Mouse (Mus musculus) heart, adult 9 months (tissue): ENCODE data around the gene Ric8b.

Source experiments
- DNase-seq, 2 experiments: peaks; one replicate each; pipeline ENCODE4 v3.0.0; 2022; ENCODE audit warnings: low spot score in 2 of 2

The Ric8b gene

DNA sequence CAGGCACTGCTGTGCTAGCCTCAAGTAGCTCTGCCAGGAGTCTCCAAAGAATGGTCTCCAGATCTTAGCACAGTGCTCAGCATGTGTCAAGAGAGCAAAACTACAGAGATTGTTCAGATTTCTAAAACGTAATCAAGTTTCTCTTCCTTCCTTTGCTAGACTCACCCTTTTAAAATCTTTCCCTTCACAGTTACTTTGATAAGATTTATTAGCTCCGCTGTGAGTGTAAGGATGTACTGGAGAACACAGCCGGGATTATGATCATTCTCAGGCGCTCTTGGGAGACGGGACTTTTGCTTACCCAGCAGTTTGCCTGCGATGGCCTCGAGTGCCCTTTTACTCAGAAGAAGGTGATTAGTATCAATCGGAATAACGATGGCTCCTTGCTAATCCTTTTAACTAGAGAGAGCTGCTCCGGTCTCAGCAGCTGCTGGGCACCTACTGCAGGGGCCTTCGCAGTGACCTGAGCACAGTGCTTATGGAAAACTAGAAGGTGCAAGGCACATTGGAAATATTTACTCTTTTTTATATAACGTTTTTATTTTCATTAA, 43.0 kb downstream of the Ric8b start:
- no peak for DNase-seq

DNA sequence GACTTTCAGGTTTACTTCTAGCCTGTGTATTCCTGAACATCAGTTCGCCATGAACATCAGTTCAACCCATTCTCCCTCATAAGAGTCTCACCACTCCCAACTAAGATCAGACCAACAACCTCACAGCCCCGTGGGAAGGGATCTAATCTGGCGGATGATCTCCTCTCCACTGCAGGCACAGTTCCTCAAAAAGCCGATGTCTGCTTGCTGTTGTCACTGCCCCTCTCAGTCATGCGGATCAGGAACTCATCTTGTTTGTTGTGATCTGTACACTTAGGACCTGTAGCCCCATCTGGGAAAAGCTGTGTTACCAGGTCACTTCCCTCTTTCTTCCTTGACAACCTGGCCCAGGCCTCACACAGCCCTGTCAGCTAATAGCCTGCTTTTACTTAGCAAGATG, 45.7 kb downstream of the Ric8b start:
- no peak for DNase-seq

DNA sequence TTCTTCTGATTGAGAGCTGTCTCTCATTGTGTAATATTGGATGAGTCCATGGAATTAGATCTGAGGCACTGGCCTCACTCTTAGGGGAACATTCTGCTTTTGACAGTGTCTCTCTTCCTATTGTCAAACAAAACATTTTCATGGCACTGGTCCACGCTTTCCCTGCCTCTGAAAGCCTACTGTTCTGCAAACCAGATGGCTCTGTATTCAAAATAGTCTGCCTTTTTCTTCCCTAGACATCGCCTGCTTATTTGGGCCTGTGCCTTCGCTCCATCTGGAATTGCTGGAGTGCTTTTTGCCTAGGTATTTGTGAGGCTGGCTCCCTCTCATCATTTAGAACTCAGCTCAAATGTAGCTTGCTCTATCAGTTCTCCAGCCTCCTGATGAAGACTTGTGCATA, 46.3 kb downstream of the Ric8b start:
- DNase-seq = no peak

DNA sequence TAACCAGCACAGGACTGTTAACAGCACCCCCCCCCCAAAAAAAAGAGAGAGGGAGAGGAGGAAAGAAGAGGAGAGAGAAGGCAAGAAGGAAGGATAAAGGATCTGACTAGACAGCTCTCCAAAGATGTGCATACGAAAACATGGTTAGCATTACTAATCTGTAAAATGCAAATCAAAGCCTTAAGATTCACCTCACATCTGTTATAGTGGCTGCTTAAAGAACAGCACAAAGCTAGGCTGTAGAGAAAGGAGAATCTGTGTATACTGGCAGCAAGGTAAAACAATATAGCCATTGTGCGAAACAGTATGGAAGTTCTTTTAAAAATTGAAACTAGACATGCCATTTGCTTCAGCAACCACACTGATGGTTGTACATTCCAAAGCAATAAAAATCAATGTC, 49.1 kb downstream of the Ric8b start:
- no peak for DNase-seq

DNA sequence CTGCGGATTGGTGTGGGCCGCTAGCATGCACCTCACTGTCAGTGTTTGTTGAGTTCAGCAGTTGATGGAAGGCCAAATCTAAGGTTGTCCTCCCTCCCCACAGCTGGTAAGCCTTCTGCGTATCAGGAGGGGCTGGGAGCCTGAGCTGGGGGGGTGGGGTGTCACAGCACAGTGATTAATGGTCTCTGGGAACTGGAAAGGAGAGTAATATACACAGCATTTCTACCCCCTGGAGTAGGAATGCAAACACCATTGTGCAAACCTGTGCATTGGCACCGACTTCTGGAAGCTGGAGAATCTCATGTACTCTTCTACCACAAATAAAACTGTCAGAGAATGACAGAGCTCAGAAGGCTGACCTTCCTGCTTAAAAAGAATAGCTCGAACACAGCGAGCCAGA, 50.2 kb downstream of the Ric8b start:
- peak; percentile 47 to 48 for DNase-seq

DNA sequence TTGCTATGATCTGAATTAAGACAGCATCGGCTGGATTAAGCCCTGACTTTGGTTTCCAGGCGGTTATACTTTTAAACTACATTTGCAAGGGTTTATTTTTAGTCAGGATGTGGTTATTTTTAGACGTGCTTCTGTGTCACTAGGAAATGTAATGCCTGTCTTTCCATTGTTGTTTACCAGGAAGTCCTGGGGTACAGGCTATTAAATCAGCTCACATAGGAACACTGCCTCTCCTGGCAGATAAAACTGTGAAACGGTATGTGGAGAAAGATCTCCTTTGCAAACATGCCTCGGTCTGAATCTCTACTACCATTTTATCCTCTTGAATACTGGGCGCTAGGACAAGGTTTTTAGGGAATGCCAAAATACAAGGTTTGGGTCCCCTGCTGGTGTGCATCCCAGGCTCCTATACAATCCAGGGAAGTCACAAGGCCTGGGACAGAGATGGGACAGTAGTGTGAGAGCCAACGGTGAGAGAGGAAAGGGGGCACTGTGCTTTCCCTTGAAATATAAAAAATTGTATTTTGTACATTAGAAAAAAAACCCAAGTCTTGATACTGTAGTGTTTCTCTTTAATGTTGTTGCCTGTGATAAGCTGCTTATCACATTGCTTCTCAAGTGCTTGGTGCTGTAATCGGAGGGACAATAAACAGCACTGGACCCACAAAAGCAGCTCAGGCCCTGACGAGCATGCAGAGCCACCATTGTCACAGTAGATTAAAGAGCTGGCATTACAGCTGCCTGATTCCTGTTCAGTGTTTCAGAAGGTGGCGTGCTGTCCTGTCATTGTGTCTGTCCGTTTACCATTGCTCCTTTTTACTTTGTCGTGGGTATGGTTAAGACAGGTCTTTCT, 51.7 kb downstream of the Ric8b start:
- DNase-seq = peak; percentile 51 to 75

DNA sequence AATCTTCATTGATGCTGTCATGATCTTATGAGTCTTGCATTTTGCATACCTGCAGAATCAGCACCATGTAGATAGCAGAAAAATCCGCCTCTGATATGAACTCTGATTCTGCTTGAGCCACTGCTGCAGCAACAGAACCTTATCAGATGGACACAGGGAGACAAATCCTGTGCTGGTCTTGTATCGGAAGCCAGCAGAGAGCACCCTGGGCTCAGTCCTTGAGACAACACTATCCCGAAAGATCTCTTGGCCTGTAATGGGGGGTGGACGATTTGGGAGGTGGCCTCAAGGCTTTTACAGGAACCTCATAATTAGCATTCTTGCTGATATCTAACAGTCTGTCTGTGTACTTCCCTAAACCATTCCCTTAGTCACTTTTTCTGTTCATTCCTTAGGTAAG, 57.8 kb downstream of the Ric8b start:
- no peak for DNase-seq

DNA sequence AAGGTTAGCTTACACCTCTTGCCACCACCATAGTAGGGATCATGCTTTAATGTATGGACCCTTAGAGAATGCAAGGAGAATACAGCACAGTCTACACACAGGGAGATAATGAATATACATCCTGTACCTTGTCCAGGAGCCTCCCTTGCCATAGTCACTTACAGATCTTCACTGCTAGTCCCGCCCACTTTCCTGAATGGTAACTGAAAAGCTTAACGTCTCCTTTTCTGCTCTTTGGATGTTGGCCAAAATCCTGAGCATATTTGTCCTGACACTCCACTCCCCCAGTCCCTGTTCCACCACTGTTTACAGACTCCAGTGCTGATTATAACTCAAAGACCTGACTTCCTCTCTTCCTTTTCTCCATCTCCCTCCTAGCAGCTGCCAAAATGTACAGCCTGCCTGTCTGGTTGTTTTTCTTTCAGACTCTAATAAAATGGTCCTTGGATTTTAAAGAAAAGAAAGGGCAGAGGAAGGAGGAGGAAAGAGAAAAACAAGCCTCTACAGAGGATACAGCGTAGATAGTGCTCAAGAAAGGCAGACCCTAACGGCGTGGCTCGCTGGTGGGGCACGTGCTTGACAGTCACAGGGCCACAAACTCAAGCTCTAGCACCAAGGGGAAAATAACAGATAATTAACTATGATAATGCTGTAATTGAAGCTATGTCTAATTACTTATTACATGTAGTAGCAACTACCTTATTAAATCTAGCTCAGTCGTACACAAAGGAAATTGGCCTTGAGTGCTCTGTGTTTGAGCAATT, 59.4 kb downstream of the Ric8b start:
- no peak for DNase-seq

DNA sequence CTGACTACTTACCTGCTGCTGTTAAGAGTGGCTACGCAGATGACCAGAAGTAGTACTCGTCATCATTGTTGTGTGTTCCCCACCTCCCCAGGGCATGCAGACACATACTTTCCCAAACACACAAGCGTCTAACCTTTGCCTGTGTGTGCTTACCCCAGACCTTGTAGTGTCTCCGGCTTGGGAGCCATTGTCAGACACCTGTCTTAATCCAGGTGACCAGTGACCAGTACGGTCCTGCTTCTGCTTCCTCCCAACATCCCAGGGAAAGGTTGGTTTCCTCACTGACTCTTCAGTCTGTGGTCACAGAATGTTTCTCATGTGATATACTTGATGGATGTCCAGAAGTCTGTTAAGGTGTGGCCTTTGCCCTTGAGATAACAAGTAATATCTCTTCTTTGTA, 62.9 kb downstream of the Ric8b start:
- no peak for DNase-seq

DNA sequence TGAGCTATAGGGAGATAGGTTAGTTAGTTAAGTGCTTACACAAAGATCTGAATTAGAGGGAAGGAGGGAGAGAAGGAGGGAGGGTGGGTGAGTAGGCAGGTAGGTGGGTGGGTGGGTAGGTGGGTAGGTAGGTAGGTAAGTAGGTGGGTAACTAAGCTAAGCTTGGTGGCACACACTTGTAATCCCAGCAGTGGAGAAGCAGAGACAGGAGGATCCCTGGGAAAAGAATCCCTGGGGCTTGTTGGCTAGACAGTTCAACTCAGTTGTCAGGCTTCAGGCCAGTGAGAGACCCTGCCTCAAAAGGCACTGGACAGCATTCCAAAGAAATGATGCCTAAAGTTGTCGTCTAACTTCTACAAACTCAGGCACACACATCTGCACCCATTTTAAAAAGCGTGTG, 64.0 kb downstream of the Ric8b start:
- no peak for DNase-seq

DNA sequence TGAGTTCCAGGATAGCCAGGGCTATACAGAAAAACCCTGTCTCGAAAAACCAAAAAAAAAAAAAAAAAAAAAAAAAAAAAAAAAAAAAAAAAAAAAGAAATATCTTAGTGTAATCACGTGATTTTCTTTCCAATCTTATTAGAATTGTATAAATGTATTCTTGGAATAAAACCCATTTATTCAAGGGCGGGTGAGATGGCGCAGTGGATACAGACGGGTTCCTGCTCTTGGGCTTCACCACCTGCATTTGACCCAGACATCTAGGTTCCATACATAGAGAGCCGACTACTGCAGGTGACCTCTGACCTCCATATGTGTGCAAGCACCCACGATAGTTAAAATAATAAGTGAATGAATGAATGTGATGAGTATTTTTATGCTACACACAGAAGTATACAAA, 65.3 kb downstream of the Ric8b start:
- DNase-seq = no peak

DNA sequence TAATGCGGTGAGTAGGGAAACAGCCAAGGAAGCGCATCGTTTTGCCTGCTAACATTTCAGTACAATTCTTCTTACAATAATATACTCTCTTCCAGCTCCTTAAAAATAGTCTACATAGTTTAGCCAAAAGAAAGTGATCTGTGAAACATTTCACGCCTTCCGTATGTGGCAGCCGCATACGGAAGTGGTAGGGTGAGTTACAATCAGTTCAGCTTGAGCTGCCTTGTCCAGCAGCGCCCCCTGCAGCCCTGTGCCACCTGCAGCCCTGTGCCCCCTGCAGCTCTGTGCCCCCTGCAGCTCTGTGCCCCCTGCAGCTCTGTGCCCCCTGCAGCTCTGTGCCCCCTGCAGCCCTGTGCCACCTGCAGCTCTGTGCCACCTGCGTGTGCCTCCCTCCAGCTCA, 68.5 kb downstream of the Ric8b start:
- no peak for DNase-seq

DNA sequence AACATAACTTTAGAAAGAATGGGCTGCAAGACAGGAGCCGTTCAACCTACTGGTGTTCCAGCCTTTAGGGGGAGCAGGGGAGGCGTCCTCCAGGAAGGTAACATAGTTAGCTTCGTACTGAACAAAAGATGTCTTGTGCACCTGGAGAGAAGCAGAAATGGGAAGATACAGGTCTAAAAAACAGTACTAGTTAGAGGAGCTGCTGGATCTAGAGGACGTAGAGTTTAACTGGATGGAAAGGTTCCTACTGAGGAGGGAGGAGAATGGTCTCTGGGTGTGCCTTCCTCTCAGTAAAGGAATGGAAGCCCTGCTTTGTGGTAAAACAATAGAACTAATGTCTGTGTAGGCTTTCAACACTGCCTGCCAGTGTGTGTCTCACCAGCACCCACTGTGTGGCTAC, 70.2 kb downstream of the Ric8b start:
- no peak for DNase-seq

DNA sequence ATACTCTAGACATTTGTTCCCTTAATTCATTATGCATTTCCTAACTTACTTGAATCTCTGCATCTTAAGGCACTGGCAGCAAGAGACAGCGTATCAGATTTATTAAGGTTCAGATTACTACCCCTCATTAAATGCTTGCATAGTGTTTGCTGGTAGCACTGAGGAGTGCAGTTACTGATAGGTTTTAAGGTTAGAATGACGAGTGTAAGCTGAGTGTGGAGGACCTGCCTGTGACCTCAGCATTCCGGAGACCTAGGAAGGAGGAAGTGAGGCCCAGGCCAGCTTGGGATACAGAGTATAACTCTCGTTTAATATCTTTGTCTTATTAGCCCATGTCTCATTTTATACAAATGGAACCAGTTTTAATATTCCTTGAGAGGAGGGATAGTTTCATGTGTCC, 71.2 kb downstream of the Ric8b start:
- no peak for DNase-seq

DNA sequence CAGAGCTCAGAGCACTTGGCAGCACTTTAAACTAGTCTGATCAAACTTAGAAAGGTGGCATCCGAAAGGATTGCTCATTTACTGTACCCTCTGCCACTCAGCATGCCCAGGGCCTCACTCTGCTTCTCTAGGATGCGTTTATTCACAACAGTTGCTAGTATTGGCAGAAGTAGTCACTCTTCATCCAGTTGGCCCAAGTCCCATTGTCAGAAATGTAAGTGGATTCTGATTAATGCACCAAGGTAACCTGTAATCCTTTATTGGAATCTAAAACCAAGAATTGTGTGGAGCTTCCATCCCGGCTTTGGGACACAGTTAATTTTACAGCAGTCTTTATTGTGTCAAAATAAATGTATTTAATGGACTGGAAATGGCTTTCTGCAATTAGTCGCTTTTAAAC, 76.9 kb downstream of the Ric8b start:
- DNase-seq = no peak

DNA sequence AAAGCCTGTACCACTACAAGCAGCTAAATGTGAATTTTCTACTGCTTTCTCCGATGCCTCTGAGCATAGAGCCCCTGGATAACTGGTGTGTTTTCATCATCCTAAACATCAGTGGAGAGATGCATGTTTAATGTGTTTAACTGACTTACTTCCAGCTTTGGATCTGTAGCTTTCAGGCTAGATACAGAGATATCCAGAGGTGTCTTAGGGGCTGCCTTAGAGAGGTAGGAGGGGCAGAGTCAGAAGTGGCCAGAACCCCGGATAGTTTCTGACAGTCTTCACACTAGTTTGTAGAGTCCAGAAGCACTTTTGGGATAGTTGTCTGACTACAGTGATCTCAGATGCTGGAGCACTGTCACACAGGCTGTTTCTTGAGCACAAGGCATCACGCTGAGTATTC, 77.6 kb downstream of the Ric8b start:
- no peak for DNase-seq

DNA sequence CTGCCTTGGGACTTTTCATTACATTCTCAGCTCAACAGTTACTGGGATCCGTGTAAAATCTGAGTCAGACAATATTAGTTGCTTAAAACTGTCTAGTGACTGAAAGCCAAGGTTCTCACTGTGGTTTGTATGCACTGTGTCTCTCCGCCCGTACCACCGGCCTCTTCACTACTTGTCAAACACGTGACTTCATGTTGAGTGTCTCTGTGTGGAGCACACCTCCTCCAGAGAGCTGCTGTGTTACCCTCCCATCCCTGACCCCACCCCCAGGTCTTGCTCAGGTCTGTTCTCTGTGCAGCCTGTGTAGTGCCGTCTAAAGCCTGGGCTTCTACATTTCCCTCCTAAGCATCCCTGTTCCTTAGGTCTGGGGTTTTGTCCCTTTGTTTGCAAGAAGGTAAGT, 79.0 kb downstream of the Ric8b start:
- DNase-seq = no peak

DNA sequence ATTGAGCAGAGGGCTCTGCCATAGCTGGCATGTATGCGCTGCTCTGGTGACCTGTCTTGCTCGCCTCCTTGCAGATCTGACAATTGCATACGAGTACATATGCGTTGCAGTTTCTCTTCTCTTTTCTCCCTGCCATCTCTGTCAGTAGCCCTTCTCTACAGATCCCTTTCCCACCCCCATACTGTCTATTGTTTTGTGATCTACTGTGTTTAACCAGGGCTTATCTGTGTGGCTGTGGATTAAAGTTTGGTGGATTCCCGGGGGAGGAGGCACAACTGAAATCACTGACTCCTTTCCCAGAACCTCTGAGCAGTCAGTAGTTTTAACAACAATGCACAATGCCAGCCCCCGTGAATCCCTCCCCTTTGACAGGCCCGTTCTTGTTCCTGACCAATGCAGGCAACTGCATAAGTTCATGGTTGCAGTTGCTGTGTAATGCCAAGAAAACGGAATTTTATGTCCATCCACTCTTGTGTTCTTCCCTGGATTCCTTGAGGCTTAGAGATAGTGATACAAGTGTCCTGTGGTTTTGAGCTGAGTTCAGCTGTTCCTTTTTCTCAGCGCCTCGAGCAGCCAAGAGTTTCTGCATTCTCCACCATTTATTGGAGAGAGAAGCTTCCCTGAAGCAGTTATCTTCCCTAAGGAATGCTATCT, 80.3 kb downstream of the Ric8b start:
- DNase-seq = no peak

DNA sequence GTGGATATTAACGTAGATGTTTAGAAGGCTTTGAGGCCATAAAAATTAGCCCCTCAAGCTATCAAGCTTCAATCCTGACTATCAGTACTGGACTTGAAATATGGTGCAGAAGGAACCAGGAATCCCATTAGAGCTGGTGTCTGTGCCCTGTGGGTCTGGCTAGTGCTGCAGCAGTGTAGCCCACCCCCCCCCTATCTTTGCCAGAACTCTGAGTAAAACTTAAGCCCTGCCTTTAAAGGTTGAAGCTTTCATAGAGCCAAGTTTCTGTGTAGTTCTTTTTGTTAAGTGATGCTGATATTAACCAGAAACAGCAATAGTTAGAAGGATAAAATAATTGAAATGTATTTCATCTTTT, 80.8 kb downstream of the Ric8b start:
- DNase-seq = no peak

DNA sequence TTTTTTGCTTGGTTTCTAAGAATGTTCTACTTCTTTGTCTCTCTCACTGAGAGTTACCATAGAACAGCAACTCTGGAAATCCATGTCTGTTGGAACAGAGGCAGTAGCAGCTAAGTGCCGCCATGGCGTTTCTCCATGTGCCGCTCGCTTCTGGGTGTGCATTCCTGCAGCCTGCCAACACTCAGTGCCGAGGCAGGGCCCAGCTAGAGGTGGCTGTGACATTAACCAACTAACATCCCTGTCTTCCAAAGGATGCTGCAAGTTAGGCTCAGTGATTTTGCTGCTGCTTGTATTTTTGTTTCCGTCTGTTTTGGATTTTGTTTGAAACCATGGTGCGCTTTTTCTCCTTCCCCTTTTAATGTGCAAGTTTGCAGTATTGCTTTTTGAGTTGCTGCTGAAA, 84.5 kb downstream of the Ric8b start:
- peak; percentile 59 to 60 for DNase-seq

DNA sequence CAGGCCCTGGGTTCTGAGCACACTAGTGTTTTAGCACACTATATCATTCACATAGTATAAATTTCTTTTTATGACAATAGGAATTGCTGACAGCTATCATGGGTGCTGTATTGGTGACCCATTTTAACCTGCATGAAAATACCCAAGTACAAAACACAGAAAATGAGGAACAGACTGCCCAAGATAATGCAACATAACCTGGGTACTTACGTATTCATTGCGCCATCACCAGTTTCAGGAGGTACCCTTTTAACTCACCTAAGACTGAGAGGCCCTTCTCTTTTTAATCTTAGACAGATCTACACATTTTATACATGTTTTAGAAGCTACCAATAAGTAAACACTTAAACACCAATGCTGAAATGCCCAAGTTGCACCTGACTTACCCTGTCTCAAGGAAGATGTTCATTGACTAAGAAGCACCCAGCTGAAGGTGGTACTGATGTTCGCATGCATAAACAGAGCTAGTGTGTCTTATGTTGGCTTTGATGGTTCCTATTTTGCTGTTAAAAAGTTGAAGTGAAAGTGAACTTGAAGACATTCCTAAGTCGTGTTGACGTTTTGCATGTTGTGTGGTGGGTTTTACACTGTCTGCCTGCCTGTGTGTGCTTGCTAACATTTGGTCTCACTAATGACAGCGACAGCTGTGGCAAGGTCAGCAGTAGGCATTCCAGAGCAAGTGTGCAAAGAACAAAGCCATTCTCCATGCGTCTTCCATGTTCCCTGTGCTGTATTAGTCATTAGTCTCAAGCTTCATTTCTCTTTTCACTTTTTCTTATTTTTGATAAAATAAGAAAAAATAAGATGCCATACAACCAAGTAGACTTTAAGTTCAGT, 86.0 kb downstream of the Ric8b start:
- no peak for DNase-seq
